Mouse (Mus musculus): Measurements from ENCODE around the gene Hspa5.
"Not testable (repeated sequence)": the region's sequence is repeated elsewhere in the genome, so short reads cannot be mapped to it uniquely, and the experiment has no call there.

DNA sequence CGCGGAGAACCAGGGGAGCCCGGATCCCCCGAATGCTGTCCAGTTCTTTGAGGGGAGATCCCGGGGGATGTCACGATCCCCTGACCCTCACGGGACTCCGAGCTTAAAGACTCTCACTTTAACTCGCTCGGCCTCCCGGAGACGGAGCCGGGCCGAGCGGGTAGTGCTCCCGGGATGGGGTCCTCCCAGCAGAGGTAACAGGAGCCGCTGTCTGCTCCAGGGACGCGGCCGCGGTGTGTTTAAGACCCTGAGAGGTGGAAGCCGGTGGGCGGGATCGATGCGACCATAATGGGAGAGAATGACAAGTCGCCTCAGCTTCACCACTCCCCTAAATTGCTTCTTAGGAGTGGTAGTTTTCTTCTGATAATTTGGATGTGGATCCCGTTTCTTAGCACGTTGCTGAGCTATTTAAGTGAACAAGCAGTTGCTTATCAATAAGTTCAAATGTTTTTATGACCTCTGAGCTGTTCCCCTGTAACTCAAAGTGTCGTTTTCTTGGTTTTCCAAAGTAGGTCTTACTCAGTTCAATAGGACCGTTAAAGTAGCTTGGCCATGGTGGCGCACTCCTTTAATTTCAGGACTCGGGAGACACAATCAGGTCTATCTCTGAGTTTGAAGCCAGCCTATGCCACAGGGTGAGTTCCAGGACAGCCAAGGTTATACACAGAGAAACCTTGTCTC, 30.9 kb downstream of the Hspa5 start:
- TF ChIP-seq ZNF384, CHD2 (IDR thresholded peaks at IDR 0.05; ENCODE audit: low read depth, low read length): not testable (repeated sequence)
